Mouse (Mus musculus): ENCODE results near the gene Birc2. TPM values are rescaled to one million over a fixed set of nuclear protein-coding genes. Genes with fewer than 3 reads are reported as not detected.

The Birc2 gene
- polyA plus RNA-seq, 1 experiment from 2014 or later, result 47.7 TPM

- Histone ChIP-seq H3K27me3 (ENCODE audit: control insufficient read depth, insufficient read depth, low read length) (no peaks in the 10 kb centered on the region), H3K27ac (ENCODE audit: low read depth, low read length) (no peak overlapping the region), H3K4me2 (ENCODE audit: low read depth, low read length, severe bottlenecking) (no peak overlapping the region), H3K4me1 (replicated peaks; ENCODE audit: control insufficient read depth, insufficient read depth, low read length) (no peaks in the 10 kb centered on the region; the same call in 1 of the 2 replicates), H3K36me3 (ENCODE audit: control insufficient read depth, insufficient read depth, low read length) (peaks cover 8% of the 10 kb centered on the region; the same call in 1 of the 2 replicates), H3K9me3 (ENCODE audit: control insufficient read depth, low read length) (no peaks in the 10 kb centered on the region), H3K4me3 (ENCODE audit: low read depth, low read length) (no peak overlapping the region), H3K9ac (ENCODE audit: low read length) (no peak overlapping the region)
- DNase-seq (ENCODE audit: low spot score) (no peak), ATAC-seq (replicated peaks; ENCODE audit: low FRiP score) (no peak)
- WGBS, result 93% methylated on average over 1 of the region's 1 CpGs
These were observed 1.6 kb downstream of the Birc2 start for GRCm38 (mm10) chr9:7835302-7835701.

GRCm38 (mm10) chr9:7833421-7833820 lies 3.4 kb downstream of the Birc2 start:
- H3K4me2 ChIP-seq (ENCODE audit: low read depth, low read length, severe bottlenecking), result no peak overlapping the region
- ATAC-seq (replicated peaks; ENCODE audit: low FRiP score) (no peak), DNase-seq (ENCODE audit: low spot score) (no peak)
- no peak overlapping the region for H3K4me3 ChIP-seq (ENCODE audit: low read depth, low read length)
- H3K36me3 ChIP-seq (ENCODE audit: control insufficient read depth, insufficient read depth, low read length), result peaks cover 8% of the 10 kb centered on the region; the same call in 1 of the 2 replicates
- no peak overlapping the region for H3K27ac ChIP-seq (ENCODE audit: low read depth, low read length)
- no peak overlapping the region for H3K9ac ChIP-seq (ENCODE audit: low read length)
- no peaks in the 10 kb centered on the region; the same call in 1 of the 2 replicates for H3K4me1 ChIP-seq (replicated peaks; ENCODE audit: control insufficient read depth, insufficient read depth, low read length)
- no peaks in the 10 kb centered on the region for H3K9me3 ChIP-seq (ENCODE audit: control insufficient read depth, low read length)
- no peaks in the 10 kb centered on the region for H3K27me3 ChIP-seq (ENCODE audit: control insufficient read depth, insufficient read depth, low read length)
- WGBS, result 90% methylated on average over 6 of the region's 6 CpGs

GRCm38 (mm10) chr9:7829531-7830528 lies 7.0 kb downstream of the Birc2 start:
- ATAC-seq (replicated peaks; ENCODE audit: low FRiP score) (no peak), DNase-seq (ENCODE audit: low spot score) (no peak)
- Histone ChIP-seq H3K36me3 (ENCODE audit: control insufficient read depth, insufficient read depth, low read length) (peaks cover 8% of the 10 kb centered on the region; the same call in 1 of the 2 replicates), H3K27me3 (ENCODE audit: control insufficient read depth, insufficient read depth, low read length) (no peaks in the 10 kb centered on the region), H3K4me3 (ENCODE audit: low read depth, low read length) (no peak overlapping the region), H3K4me1 (replicated peaks; ENCODE audit: control insufficient read depth, insufficient read depth, low read length) (no peaks in the 10 kb centered on the region; the same call in 1 of the 2 replicates), H3K27ac (ENCODE audit: low read depth, low read length) (no peak overlapping the region), H3K4me2 (ENCODE audit: low read depth, low read length, severe bottlenecking) (no peak overlapping the region), H3K9ac (ENCODE audit: low read length) (no peak overlapping the region), H3K9me3 (ENCODE audit: control insufficient read depth, low read length) (no peaks in the 10 kb centered on the region)
- WGBS, result 89% methylated on average over 9 of the region's 9 CpGs

- H3K27ac ChIP-seq (ENCODE audit: low read depth, low read length), result no peak overlapping the region
- H3K27me3 ChIP-seq (ENCODE audit: control insufficient read depth, insufficient read depth, low read length), result no peaks in the 10 kb centered on the region
- WGBS, result 97% methylated on average over 4 of the region's 4 CpGs
These were observed 8.2 kb downstream of the Birc2 start for GRCm38 (mm10) chr9:7828706-7829105.

GRCm38 (mm10) chr9:7824916-7825315 lies 11.9 kb downstream of the Birc2 start:
- no peak overlapping the region for H3K9ac ChIP-seq (ENCODE audit: low read length)
- no peaks in the 10 kb centered on the region for H3K9me3 ChIP-seq (ENCODE audit: control insufficient read depth, low read length)
- no peaks in the 10 kb centered on the region; the same call in 1 of the 2 replicates for H3K36me3 ChIP-seq (ENCODE audit: control insufficient read depth, insufficient read depth, low read length)
- no peak overlapping the region for H3K4me2 ChIP-seq (ENCODE audit: low read depth, low read length, severe bottlenecking)
- WGBS, result 95% methylated on average over 5 of the region's 5 CpGs
- DNase-seq (ENCODE audit: low spot score) (no peak), ATAC-seq (replicated peaks; ENCODE audit: low FRiP score) (no peak)
- H3K4me3 ChIP-seq (ENCODE audit: low read depth, low read length), result no peak overlapping the region
- H3K4me1 ChIP-seq (replicated peaks; ENCODE audit: control insufficient read depth, insufficient read depth, low read length), result no peaks in the 10 kb centered on the region
- no peak overlapping the region for H3K27ac ChIP-seq (ENCODE audit: low read depth, low read length)
- H3K27me3 ChIP-seq (ENCODE audit: control insufficient read depth, insufficient read depth, low read length), result no peaks in the 10 kb centered on the region

More at GRCm38 (mm10) chr9:7828706-7829105, 8.2 kb downstream of the Birc2 start:
- Histone ChIP-seq H3K36me3 (ENCODE audit: control insufficient read depth, insufficient read depth, low read length) (peaks cover 2% of the 10 kb centered on the region; the same call in 1 of the 2 replicates), H3K9me3 (ENCODE audit: control insufficient read depth, low read length) (no peaks in the 10 kb centered on the region), H3K9ac (ENCODE audit: low read length) (no peak overlapping the region), H3K4me3 (ENCODE audit: low read depth, low read length) (no peak overlapping the region), H3K4me2 (ENCODE audit: low read depth, low read length, severe bottlenecking) (no peak overlapping the region), H3K4me1 (replicated peaks; ENCODE audit: control insufficient read depth, insufficient read depth, low read length) (no peaks in the 10 kb centered on the region; the same call in 1 of the 2 replicates)
- ATAC-seq (replicated peaks; ENCODE audit: low FRiP score) (no peak), DNase-seq (ENCODE audit: low spot score) (no peak)

- Histone ChIP-seq H3K9ac (ENCODE audit: low read length) (no peak overlapping the region), H3K27ac (ENCODE audit: low read depth, low read length) (no peak overlapping the region), H3K9me3 (ENCODE audit: control insufficient read depth, low read length) (no peaks in the 10 kb centered on the region), H3K27me3 (ENCODE audit: control insufficient read depth, insufficient read depth, low read length) (no peaks in the 10 kb centered on the region), H3K4me1 (replicated peaks; ENCODE audit: control insufficient read depth, insufficient read depth, low read length) (no peaks in the 10 kb centered on the region), H3K36me3 (ENCODE audit: control insufficient read depth, insufficient read depth, low read length) (no peaks in the 10 kb centered on the region; the same call in 1 of the 2 replicates), H3K4me2 (ENCODE audit: low read depth, low read length, severe bottlenecking) (no peak overlapping the region), H3K4me3 (ENCODE audit: low read depth, low read length) (no peak overlapping the region)
- DNase-seq (ENCODE audit: low spot score), result no peak
- 82% methylated on average over 3 of the region's 3 CpGs for WGBS
- no peak for ATAC-seq (replicated peaks; ENCODE audit: low FRiP score)
These were observed 14.1 kb downstream of the Birc2 start for GRCm38 (mm10) chr9:7822758-7823157.

- WGBS, result 60% methylated on average over 4 of the region's 5 CpGs
- Histone ChIP-seq H3K4me2 (ENCODE audit: low read depth, low read length, severe bottlenecking) (no peak overlapping the region), H3K9ac (ENCODE audit: low read length) (no peak overlapping the region), H3K9me3 (ENCODE audit: control insufficient read depth, low read length) (no peaks in the 10 kb centered on the region), H3K27ac (ENCODE audit: low read depth, low read length) (no peak overlapping the region), H3K27me3 (ENCODE audit: control insufficient read depth, insufficient read depth, low read length) (no peaks in the 10 kb centered on the region), H3K4me1 (replicated peaks; ENCODE audit: control insufficient read depth, insufficient read depth, low read length) (no peaks in the 10 kb centered on the region), H3K4me3 (ENCODE audit: low read depth, low read length) (no peak overlapping the region), H3K36me3 (ENCODE audit: control insufficient read depth, insufficient read depth, low read length) (no peaks in the 10 kb centered on the region)
- DNase-seq (ENCODE audit: low spot score) (no peak), ATAC-seq (replicated peaks; ENCODE audit: low FRiP score) (peak; percentile 55)
These were observed 31.8 kb downstream of the Birc2 start for GRCm38 (mm10) chr9:7805101-7805506.

GRCm38 (mm10) chr9:7798555-7798954 lies 38.3 kb downstream of the Birc2 start:
- H3K9me3 ChIP-seq (ENCODE audit: control insufficient read depth, low read length), result no peaks in the 10 kb centered on the region
- ATAC-seq (replicated peaks; ENCODE audit: low FRiP score) (no peak; the same call in 1 of the 2 replicates), DNase-seq (ENCODE audit: low spot score) (no peak)
- 88% methylated on average over 3 of the region's 3 CpGs for WGBS
- H3K36me3 ChIP-seq (ENCODE audit: control insufficient read depth, insufficient read depth, low read length), result no peaks in the 10 kb centered on the region; the same call in 1 of the 2 replicates
- H3K4me1 ChIP-seq (replicated peaks; ENCODE audit: control insufficient read depth, insufficient read depth, low read length), result no peaks in the 10 kb centered on the region
- H3K4me2 ChIP-seq (ENCODE audit: low read depth, low read length, severe bottlenecking), result no peak overlapping the region
- no peaks in the 10 kb centered on the region for H3K27me3 ChIP-seq (ENCODE audit: control insufficient read depth, insufficient read depth, low read length)
- H3K27ac ChIP-seq (ENCODE audit: low read depth, low read length), result no peak overlapping the region
- H3K9ac ChIP-seq (ENCODE audit: low read length), result no peak overlapping the region
- no peak overlapping the region for H3K4me3 ChIP-seq (ENCODE audit: low read depth, low read length)

All from forebrain, embryonic 11.5 days (tissue).